ENCODE assay signal across 9 mouse cellular contexts in genomic region chr11:62554934-62555517, GRCm38 (mm10). TPM values are rescaled to one million over a fixed set of nuclear protein-coding genes. Genes with fewer than 3 reads are reported as not detected.
DNase-seq lines count a peak whose midpoint lies in the region; ATAC-seq and TF ChIP-seq lines count a peak whose summit lies in the region.
"Had no signal": no experiment of that assay in that cellular context is flagged by ENCODE, and none has a peak within 500 bp of the region (broad histone marks: within the 10 kb centered on the region; RNA-seq: fewer than 3 reads in every experiment).

No protein-coding gene starts in this region.

- no peak for TF ChIP-seq EP300 in lung, postnatal 0 days (IDR thresholded peaks at IDR 0.05)

- TF ChIP-seq CTCF in lung, postnatal 0 days (IDR thresholded peaks at IDR 0.05): no peak

- H3K9ac ChIP-seq in lung, postnatal 0 days (replicated peaks; ENCODE audit: low read depth): no peak overlapping the region
- no peak overlapping the region for H3K9ac ChIP-seq in forebrain, embryonic 15.5 days (replicated peaks)
- H3K9ac ChIP-seq in liver, embryonic 11.5 days (ENCODE audit: low read depth, low read length): no peak overlapping the region
- no peak overlapping the region for H3K9ac ChIP-seq in stomach, embryonic 16.5 days (ENCODE audit: low read length)

- H3K27ac ChIP-seq in lung, postnatal 0 days (ENCODE audit: low read length): no peak overlapping the region
- no peak overlapping the region for H3K27ac ChIP-seq in forebrain, embryonic 15.5 days (replicated peaks)
- peak overlapping the region; percentile 32 for H3K27ac ChIP-seq in liver, embryonic 11.5 days (ENCODE audit: low read depth, low read length)
- no peak overlapping the region for H3K27ac ChIP-seq in stomach, embryonic 16.5 days (ENCODE audit: low read length)

- H3K9me3 ChIP-seq in lung, postnatal 0 days (ENCODE audit: low read length): no peaks in the 10 kb centered on the region
- H3K9me3 ChIP-seq in forebrain, embryonic 15.5 days: no peaks in the 10 kb centered on the region
- H3K9me3 ChIP-seq in liver, embryonic 11.5 days (ENCODE audit: control insufficient read depth, low read length): no peaks in the 10 kb centered on the region
- no peaks in the 10 kb centered on the region for H3K9me3 ChIP-seq in stomach, embryonic 16.5 days (replicated peaks; ENCODE audit: control insufficient read depth, low read length)

- H3K4me3 ChIP-seq in lung, postnatal 0 days (ENCODE audit: low read depth, low read length): no peak overlapping the region
- peak overlapping the region; percentile 53 for H3K4me3 ChIP-seq in forebrain, embryonic 15.5 days
- H3K4me3 ChIP-seq in liver, embryonic 11.5 days (ENCODE audit: low read depth, low read length): no peak overlapping the region
- peak overlapping the region; percentile 54; the same call in 1 of the 2 replicates for H3K4me3 ChIP-seq in stomach, embryonic 16.5 days (replicated peaks; ENCODE audit: low read length)

- peaks cover 17% of the 10 kb centered on the region; the same call in 1 of the 2 replicates for H3K4me1 ChIP-seq in lung, postnatal 0 days (ENCODE audit: insufficient read depth, low read depth, low read length)
- H3K4me1 ChIP-seq in forebrain, embryonic 15.5 days: peaks cover 32% of the 10 kb centered on the region
- H3K4me1 ChIP-seq in liver, embryonic 11.5 days (replicated peaks; ENCODE audit: control insufficient read depth, insufficient read depth, low read length): peaks cover 22% of the 10 kb centered on the region
- peaks cover 21% of the 10 kb centered on the region for H3K4me1 ChIP-seq in stomach, embryonic 16.5 days (ENCODE audit: control insufficient read depth, insufficient read depth, low read length)

- no peaks in the 10 kb centered on the region for H3K27me3 ChIP-seq in lung, postnatal 0 days (replicated peaks; ENCODE audit: insufficient read depth, low read length)
- no peaks in the 10 kb centered on the region for H3K27me3 ChIP-seq in forebrain, embryonic 15.5 days
- no peaks in the 10 kb centered on the region for H3K27me3 ChIP-seq in liver, embryonic 11.5 days (replicated peaks; ENCODE audit: control insufficient read depth, insufficient read depth, low read length)
- no peaks in the 10 kb centered on the region for H3K27me3 ChIP-seq in stomach, embryonic 16.5 days (ENCODE audit: control insufficient read depth, insufficient read depth, low read length)

- no peaks in the 10 kb centered on the region for H3K36me3 ChIP-seq in lung, postnatal 0 days (ENCODE audit: insufficient read depth, low read length)
- H3K36me3 ChIP-seq in forebrain, embryonic 15.5 days: peaks cover 19% of the 10 kb centered on the region
- peaks cover 10% of the 10 kb centered on the region for H3K36me3 ChIP-seq in liver, embryonic 11.5 days (ENCODE audit: control insufficient read depth, insufficient read depth, low read length)
- peaks cover 21% of the 10 kb centered on the region for H3K36me3 ChIP-seq in stomach, embryonic 16.5 days (ENCODE audit: control insufficient read depth, insufficient read depth, low read length)

- ATAC-seq in lung, postnatal 0 days: no peak
- no peak for ATAC-seq in forebrain, embryonic 15.5 days (replicated peaks)
- no peak for ATAC-seq in liver, embryonic 11.5 days (replicated peaks; ENCODE audit: low FRiP score)
- no peak for ATAC-seq in stomach, embryonic 16.5 days (ENCODE audit: insufficient read depth, low FRiP score)
- ATAC-seq: activated CD4-positive, CD25-positive, alpha-beta regulatory T cell, adult 4 months had no signal

- H3K4me2 ChIP-seq in lung, postnatal 0 days (replicated peaks; ENCODE audit: low read depth, low read length): peak overlapping the region; percentile 67; the same call in 1 of the 2 replicates
- H3K4me2 ChIP-seq in forebrain, embryonic 15.5 days (replicated peaks): peak overlapping the region; percentile 96
- H3K4me2 ChIP-seq in liver, embryonic 11.5 days: peak overlapping the region; percentile 85; the same call in 1 of the 2 replicates
- H3K4me2 ChIP-seq in stomach, embryonic 16.5 days (ENCODE audit: low read depth, low read length): peak overlapping the region; percentile 97

- no peak for DNase-seq in lung, postnatal 0 days (ENCODE audit: low spot score)
- DNase-seq in lung, postnatal 14 days: no peak
- DNase-seq in liver, embryonic 11.5 days (ENCODE audit: low spot score): no peak
- DNase-seq in layer of hippocampus, postnatal 25 days (ENCODE audit: extremely low spot score in 1 of 2, low spot score in 1 of 2): no peak
- DNase-seq in right cerebral cortex, adult 18-20 months: no peak
- DNase-seq: gastrocnemius, postnatal 10 days had no signal

RNA-seq across cellular contexts. Expression of gene Ubb, which starts 4.1 kb away (rescaled TPM):
- polyA plus RNA-seq in lung, postnatal 0 days (2015; fragmentation: Nextera tagmentation; extraction: Ambion mirVana): 2,346 and 2,640 TPM in 2 replicates
- 4,659 and 4,677 TPM in 2 replicates for polyA plus RNA-seq in forebrain, embryonic 15.5 days (2015; fragmentation: Nextera tagmentation; extraction: Ambion mirVana)
- polyA plus RNA-seq in liver, embryonic 11.5 days (2014; fragmentation: Nextera tagmentation; extraction: Ambion mirVana): 2,001 and 2,023 TPM in 2 replicates
- polyA plus RNA-seq in stomach, embryonic 16.5 days (2015; fragmentation: Nextera tagmentation; extraction: Ambion mirVana): 2,665 and 2,674 TPM in 2 replicates
- total RNA-seq in layer of hippocampus, postnatal 25 days (2021): 1,000 to 10,000 TPM; 1,687 to 1,997 TPM

RNA-seq across cellular contexts. Expression of gene Cenpv, which starts 16.0 kb away (rescaled TPM):
- polyA plus RNA-seq in lung, postnatal 0 days (2015; fragmentation: Nextera tagmentation; extraction: Ambion mirVana): 5.4 and 6.4 TPM in 2 replicates
- polyA plus RNA-seq in forebrain, embryonic 15.5 days (2015; fragmentation: Nextera tagmentation; extraction: Ambion mirVana): 94.2 and 99.8 TPM in 2 replicates
- 34.3 and 38.4 TPM in 2 replicates for polyA plus RNA-seq in liver, embryonic 11.5 days (2014; fragmentation: Nextera tagmentation; extraction: Ambion mirVana)
- polyA plus RNA-seq in stomach, embryonic 16.5 days (2015; fragmentation: Nextera tagmentation; extraction: Ambion mirVana): 4.2 and 5.7 TPM in 2 replicates
- 10 to 100 TPM; 41.1 to 44.8 TPM for total RNA-seq in layer of hippocampus, postnatal 25 days (2021)

RNA-seq across cellular contexts. Expression of gene Trpv2, which starts 19.3 kb away (rescaled TPM):
- 6.1 and 6.2 TPM in 2 replicates for polyA plus RNA-seq in lung, postnatal 0 days (2015; fragmentation: Nextera tagmentation; extraction: Ambion mirVana)
- 17.1 and 19.8 TPM in 2 replicates for polyA plus RNA-seq in forebrain, embryonic 15.5 days (2015; fragmentation: Nextera tagmentation; extraction: Ambion mirVana)
- 9.7 and 10.9 TPM in 2 replicates for polyA plus RNA-seq in liver, embryonic 11.5 days (2014; fragmentation: Nextera tagmentation; extraction: Ambion mirVana)
- 20.9 and 22.2 TPM in 2 replicates for polyA plus RNA-seq in stomach, embryonic 16.5 days (2015; fragmentation: Nextera tagmentation; extraction: Ambion mirVana)
- total RNA-seq in layer of hippocampus, postnatal 25 days (2021): 10 to 100 TPM; 14.3 to 16.0 TPM

Comparison
In these comparisons a context has a peak if more than half of its experiments do, and no peak if none do; other contexts are left out.
1. H3K4me3 ChIP-seq: peak in forebrain, embryonic 15.5 days (single experiment) and stomach, embryonic 16.5 days (single experiment); none in lung, postnatal 0 days (single experiment) and liver, embryonic 11.5 days (single experiment).
2. Peak in every context shown above with its lines, with median percentiles within 50 percentile points of each other: H3K4me2 ChIP-seq.